Mouse (Mus musculus): ENCODE measurements around the gene Nppb. TPM values are rescaled to one million over a fixed set of nuclear protein-coding genes. Genes with fewer than 3 reads are reported as not detected.

The Nppb gene
- polyA plus RNA-seq, 1 experiment from 2014 or later: not detected

Other genes with a start within 250 kb of the Nppb start
- gene Zfp984, start 176.0 kb upstream of the Nppb start, polyA plus RNA-seq (2018): 34.1 to 102 TPM (median 34.9 TPM) in 3 replicates
- 5.4 to 7.7 TPM (median 5.8 TPM) in 3 replicates for gene Zfp933, start 137.4 kb upstream of the Nppb start, polyA plus RNA-seq (2018)
- 6.2 to 15.8 TPM (median 11.0 TPM) in 3 replicates for gene Miip, start 117.0 kb upstream of the Nppb start, polyA plus RNA-seq (2018)
- gene Fv1, start 116.8 kb upstream of the Nppb start, polyA plus RNA-seq (2018): 0.62 to 2.3 TPM (median 0.75 TPM) in 3 replicates
- 28.8 to 35.7 TPM (median 29.8 TPM) in 3 replicates for gene Mfn2, start 81.1 kb upstream of the Nppb start, polyA plus RNA-seq (2018)
- gene Plod1, start 49.0 kb upstream of the Nppb start, polyA plus RNA-seq (2018): 144 to 203 TPM (median 190 TPM) in 3 replicates
- gene 2510039O18Rik, start 44.9 kb upstream of the Nppb start, polyA plus RNA-seq (2018): 39.1 to 67.9 TPM (median 59.0 TPM) in 3 replicates
- not detected in 3 replicates for gene Nppa, start 14.9 kb downstream of the Nppb start, polyA plus RNA-seq (2018)
- 9.4 to 11.3 TPM (median 9.5 TPM) in 3 replicates for gene Clcn6, start 53.0 kb downstream of the Nppb start, polyA plus RNA-seq (2018)
- gene Mthfr, start 53.3 kb downstream of the Nppb start, polyA plus RNA-seq (2018): 23.2 to 110 TPM (median 45.0 TPM) in 3 replicates
- 19.8 to 35.9 TPM (median 33.6 TPM) in 3 replicates for gene Agtrap, start 102.2 kb downstream of the Nppb start, polyA plus RNA-seq (2018)
- 7.8 to 13.8 TPM (median 12.4 TPM) in 3 replicates for gene Mad2l2, start 144.6 kb downstream of the Nppb start, polyA plus RNA-seq (2018)
- gene Draxin, start 144.9 kb downstream of the Nppb start, polyA plus RNA-seq (2018): not detected in 3 replicates
- gene Fbxo6, start 166.4 kb downstream of the Nppb start, polyA plus RNA-seq (2018): 31.9 to 51.1 TPM (median 41.3 TPM) in 3 replicates
- 1.5 to 3.2 TPM (median 1.7 TPM) in 3 replicates for gene Fbxo44, start 174.7 kb downstream of the Nppb start, polyA plus RNA-seq (2018)
- not detected in 3 replicates for gene Fbxo2, start 174.8 kb downstream of the Nppb start, polyA plus RNA-seq (2018)